Mouse (Mus musculus) spleen, adult 2 months (tissue): ENCODE data around the gene Fam184b.

Experiments
- CTCF ChIP-seq: fragments of 200-500 bp; IDR thresholded peaks from 2 replicates; pipeline ENCODE4 v1.5.1; 2011; ENCODE audit warnings: mild to moderate bottlenecking, inconsistent platforms; ENCODE audit not compliant: insufficient read depth, insufficient read length, insufficient replicate concordance; ENCODE audit errors: extremely low read depth
- POLR2A ChIP-seq: fragments of 200-500 bp; IDR thresholded peaks from 2 replicates; pipeline ENCODE4 v1.6.1; 2011; ENCODE audit warnings: low read depth, low read length, inconsistent platforms

GRCm38 (mm10) chr5:45495429-45495975, 143.9 kb downstream of the Fam184b start:
- TF ChIP-seq CTCF (no peak), POLR2A (no peak)
